Mouse (Mus musculus) forebrain, embryonic 11.5 days (tissue): ENCODE measurements at regions not wholly inside any gene's neighbourhood (a gene's known extent, or its start where the extent isn't known, plus 50 kb on each side); places are given as distances from the start of the nearest gene placed in this dataset.

ENCODE experiments used
- ATAC-seq: fragments of 200-750 bp; cut with Nextera tagmentation; replicated peaks from 2 replicates; pipeline ENCODE4 v1.8.0; 2017; ENCODE audit warnings: moderate TSS enrichment; ENCODE audit not compliant: low FRiP score
- DNase-seq: peaks from one replicate; pipeline ENCODE4 v3.0.0-alpha.2; 2017; ENCODE audit warnings: low spot score
- H3K27ac ChIP-seq: fragments of 300-500 bp; sonication (generic); 2 replicates; pipeline ENCODE4 v1.5.1; 2014; ENCODE audit warnings: low read depth, low read length
- H3K27me3 ChIP-seq: fragments of 300-500 bp; sonication (generic); 2 replicates; pipeline ENCODE4 v1.6.1; 2014; ENCODE audit warnings: mild to moderate bottlenecking, low read length, mixed read lengths; ENCODE audit not compliant: control insufficient read depth, insufficient read depth
- H3K36me3 ChIP-seq: fragments of 300-500 bp; sonication (generic); 2 replicates; pipeline ENCODE4 v1.6.1; 2014; ENCODE audit warnings: mild to moderate bottlenecking, low read length, moderate library complexity, mixed read lengths; ENCODE audit not compliant: control insufficient read depth, insufficient read depth
- H3K4me1 ChIP-seq: fragments of 300-500 bp; sonication (generic); replicated peaks from 2 replicates; pipeline ENCODE4 v1.6.1; 2014; ENCODE audit warnings: low read length, mixed read lengths; ENCODE audit not compliant: control insufficient read depth, insufficient read depth
- H3K4me2 ChIP-seq: fragments of 300-500 bp; sonication (generic); 2 replicates; pipeline ENCODE4 v1.6.1; 2014; ENCODE audit warnings: low read depth, mild to moderate bottlenecking, low read length, moderate library complexity, mixed read lengths; ENCODE audit not compliant: severe bottlenecking
- H3K4me3 ChIP-seq: fragments of 300-500 bp; sonication (generic); 2 replicates; pipeline ENCODE4 v1.5.1; 2014; ENCODE audit warnings: low read depth, low read length
- H3K9ac ChIP-seq: fragments of 300-500 bp; sonication (generic); 2 replicates; pipeline ENCODE4 v1.6.1; 2014; ENCODE audit warnings: low read length
- H3K9me3 ChIP-seq: fragments of 300-500 bp; sonication (generic); 2 replicates; pipeline ENCODE4 v1.6.1; 2016; ENCODE audit warnings: low read length, mixed read lengths; ENCODE audit not compliant: control insufficient read depth
- WGBS: fragments of 180-500 bp; shearing (Covaris S2); extraction: QIAGEN DNeasy Blood & Tissue Kit; methylation state at CpG from one replicate; pipeline ENCODE4 v1.1.7; 2014; 5-methylcytosine and 5-hydroxymethylcytosine counted together

DNA sequence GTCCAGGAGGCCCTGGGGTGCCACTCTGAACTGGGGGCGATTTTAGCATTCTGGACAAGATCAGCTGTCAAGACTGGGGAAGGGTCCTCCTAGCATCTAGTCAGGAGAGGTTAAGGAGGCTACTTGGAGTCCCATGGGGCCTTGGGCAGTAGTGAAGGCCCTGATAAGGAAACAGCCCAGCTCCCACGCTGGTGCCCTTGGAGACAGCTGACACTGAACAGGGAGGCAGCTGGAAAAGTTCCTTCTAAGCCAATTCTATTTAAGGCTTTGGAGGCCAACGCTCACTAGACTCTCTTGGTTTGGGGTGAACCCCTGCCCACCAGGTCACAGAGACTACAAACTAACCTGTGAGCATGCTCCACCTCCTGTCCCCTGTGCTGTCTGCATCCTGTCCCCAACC is 53.8 kb upstream of the Prdm11 start:
- DNase-seq = no peak
- peak; percentile 39; the same call in 1 of the 2 replicates for ATAC-seq
- Histone ChIP-seq H3K4me3 (no peak overlapping the region), H3K9ac (no peak overlapping the region), H3K4me2 (no peak overlapping the region), H3K4me1 (no peaks in the 10 kb centered on the region; the same call in 1 of the 2 replicates), H3K27ac (no peak overlapping the region), H3K36me3 (no peaks in the 10 kb centered on the region), H3K27me3 (no peaks in the 10 kb centered on the region), H3K9me3 (no peaks in the 10 kb centered on the region)
- WGBS = 61% methylated on average over 3 of the region's 3 CpGs

GRCm38 (mm10) chr2:93097016-93097415 is 51.0 kb upstream of the Prdm11 start:
- H3K27ac ChIP-seq = no peak overlapping the region
- WGBS = 98% methylated on average over 2 of the region's 2 CpGs
- ATAC-seq (no peak), DNase-seq (no peak)
- H3K4me2 ChIP-seq = no peak overlapping the region
- no peak overlapping the region for H3K4me3 ChIP-seq
- no peaks in the 10 kb centered on the region for H3K4me1 ChIP-seq
- H3K9ac ChIP-seq = no peak overlapping the region
- H3K9me3 ChIP-seq = no peaks in the 10 kb centered on the region
- H3K27me3 ChIP-seq = no peaks in the 10 kb centered on the region
- H3K36me3 ChIP-seq = no peaks in the 10 kb centered on the region

GRCm38 (mm10) chr2:93096078-93096729 is 50.2 kb upstream of the Prdm11 start:
- Histone ChIP-seq H3K36me3 (no peaks in the 10 kb centered on the region), H3K4me3 (no peak overlapping the region), H3K9ac (no peak overlapping the region), H3K4me2 (no peak overlapping the region), H3K27ac (no peak overlapping the region), H3K27me3 (no peaks in the 10 kb centered on the region), H3K9me3 (no peaks in the 10 kb centered on the region), H3K4me1 (peaks cover 6% of the 10 kb centered on the region)
- 71% methylated on average over 6 of the region's 6 CpGs for WGBS
- ATAC-seq (no peak), DNase-seq (no peak)
